Mouse (Mus musculus): Measurements from ENCODE around the gene Rnf43.

The Rnf43 gene

GRCm38 (mm10) chr11:87761806-87762701, 99.5 kb downstream of the Rnf43 start:
- DNase-seq, result no peak

- DNase-seq, result no peak
These were observed 100.3 kb downstream of the Rnf43 start for GRCm38 (mm10) chr11:87762702-87763385.

- DNase-seq, result peak; percentile 45 to 48
These were observed 101.0 kb downstream of the Rnf43 start for GRCm38 (mm10) chr11:87763511-87763987.

- peak in 1 of 2 experiments; percentile 22 for DNase-seq
These were observed 101.7 kb downstream of the Rnf43 start for GRCm38 (mm10) chr11:87763988-87764876.

- no peak for DNase-seq
These were observed 106.2 kb downstream of the Rnf43 start for GRCm38 (mm10) chr11:87768745-87769144.

- peak; percentile 39 to 72 for DNase-seq
These were observed 108.5 kb downstream of the Rnf43 start for GRCm38 (mm10) chr11:87770989-87771388.

- DNase-seq, result no peak
These were observed 109.8 kb downstream of the Rnf43 start for GRCm38 (mm10) chr11:87772354-87772753.

GRCm38 (mm10) chr11:87778100-87778765, 115.7 kb downstream of the Rnf43 start:
- DNase-seq, result peak; percentile 83 to 94

- DNase-seq, result no peak
These were observed 116.4 kb downstream of the Rnf43 start for GRCm38 (mm10) chr11:87778915-87779314.

GRCm38 (mm10) chr11:87779392-87779791, 116.9 kb downstream of the Rnf43 start:
- no peak for DNase-seq

GRCm38 (mm10) chr11:87780130-87780529, 117.6 kb downstream of the Rnf43 start:
- DNase-seq, result no peak
